In the genomic region with DNA sequence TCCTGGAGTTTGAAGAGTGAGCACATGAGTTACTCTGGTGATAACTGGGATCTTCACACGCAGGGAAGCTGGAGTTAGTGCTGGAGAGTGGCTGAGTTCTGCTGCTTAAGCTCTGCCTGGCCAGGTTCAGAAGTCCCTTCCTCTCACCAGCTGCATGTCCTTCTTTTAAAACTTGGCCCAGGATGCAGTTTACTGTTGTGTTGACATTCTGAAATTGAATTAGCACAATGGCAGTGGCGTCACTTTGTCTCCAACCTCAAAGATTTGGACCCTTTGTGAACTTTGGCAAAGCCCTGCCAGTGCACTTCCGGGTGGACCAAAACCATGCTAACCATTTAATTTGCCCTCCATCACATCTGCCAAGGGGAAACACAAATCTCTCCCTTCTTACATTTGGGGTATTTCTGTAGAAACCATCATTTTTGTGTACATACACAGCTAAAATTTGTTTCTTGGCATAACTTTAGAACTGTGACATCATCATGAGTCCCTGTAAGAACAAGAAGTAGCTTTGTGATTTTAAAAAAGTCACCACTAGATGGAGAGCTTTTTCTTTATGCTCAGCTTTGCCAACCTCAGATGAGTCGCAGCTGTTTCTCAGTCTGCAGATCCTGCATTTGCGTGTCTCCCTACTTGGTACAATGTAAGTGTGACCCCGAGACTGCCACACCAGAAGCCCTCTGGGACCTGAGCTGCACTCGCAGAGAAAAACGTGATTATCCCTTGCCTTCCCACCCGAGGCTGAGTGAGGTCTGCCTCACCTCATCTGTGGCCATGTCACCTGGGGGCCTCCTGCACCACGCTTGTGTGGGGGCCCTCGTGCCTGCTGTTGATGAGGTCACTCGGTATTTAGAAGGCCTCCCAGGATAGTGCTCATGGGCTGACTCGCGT, we compare ENCODE assay signal across 1 mouse cellular context.
TF ChIP-seq lines count a peak whose summit lies in the region.

No protein-coding gene starts in this region.

TF ChIP-seq in CH12.LX, 34 proteins besides CTCF, POLR2A, EP300 and RAD21 (continued from another document):
- TF ChIP-seq MAZ (IDR thresholded peaks at IDR 0.05; ENCODE audit: low read depth, low read length) (no peak), CHD1 (IDR thresholded peaks at IDR 0.05; ENCODE audit: low read depth, low read length) (0 out of 2 replicates have a peak, but pooled peaks have one; percentile 12), MAX (IDR thresholded peaks at IDR 0.05; ENCODE audit: low read length) (peak; percentile 29; the same call in 1 of the 2 replicates), SIN3A (IDR thresholded peaks at IDR 0.05; ENCODE audit: low read length) (peak; percentile 61; the same call in 1 of the 2 replicates), MEF2A (IDR thresholded peaks at IDR 0.05; ENCODE audit: borderline replicate concordance, low read depth, low read length) (peak; percentile 49; the same call in 1 of the 2 replicates), NELFE (IDR thresholded peaks at IDR 0.05; ENCODE audit: low read depth, low read length) (no peak)
